Mouse (Mus musculus): ENCODE measurements at regions not wholly inside any gene's neighbourhood (a gene's known extent, or its start where the extent isn't known, plus 50 kb on each side); places are given as distances from the start of the nearest gene placed in this dataset.

- TF ChIP-seq CTCF (IDR thresholded peaks at IDR 0.05; ENCODE audit: extremely low read depth, insufficient read length, insufficient replicate concordance, low read depth, low read length) (no peak), POLR2A (IDR thresholded peaks at IDR 0.05; ENCODE audit: low read depth, low read length) (no peak)
These were observed 153.3 kb upstream of the Spdye4c start for GRCm38 (mm10) chr2:128437698-128438097.

Measured in small intestine, adult 2 months (tissue).